Mouse (Mus musculus) A20 (cell line): ENCODE data around the gene Ppp1r3a.
"Not testable (repeated sequence)": the region's sequence is repeated elsewhere in the genome, so short reads cannot be mapped to it uniquely, and the experiment has no call there.

ENCODE experiments used
- DNase-seq: peaks from one replicate; pipeline ENCODE4 v3.0.0-alpha.2; 2011; ENCODE audit warnings: low read depth, low spot score

Gene Ppp1r3a

DNA sequence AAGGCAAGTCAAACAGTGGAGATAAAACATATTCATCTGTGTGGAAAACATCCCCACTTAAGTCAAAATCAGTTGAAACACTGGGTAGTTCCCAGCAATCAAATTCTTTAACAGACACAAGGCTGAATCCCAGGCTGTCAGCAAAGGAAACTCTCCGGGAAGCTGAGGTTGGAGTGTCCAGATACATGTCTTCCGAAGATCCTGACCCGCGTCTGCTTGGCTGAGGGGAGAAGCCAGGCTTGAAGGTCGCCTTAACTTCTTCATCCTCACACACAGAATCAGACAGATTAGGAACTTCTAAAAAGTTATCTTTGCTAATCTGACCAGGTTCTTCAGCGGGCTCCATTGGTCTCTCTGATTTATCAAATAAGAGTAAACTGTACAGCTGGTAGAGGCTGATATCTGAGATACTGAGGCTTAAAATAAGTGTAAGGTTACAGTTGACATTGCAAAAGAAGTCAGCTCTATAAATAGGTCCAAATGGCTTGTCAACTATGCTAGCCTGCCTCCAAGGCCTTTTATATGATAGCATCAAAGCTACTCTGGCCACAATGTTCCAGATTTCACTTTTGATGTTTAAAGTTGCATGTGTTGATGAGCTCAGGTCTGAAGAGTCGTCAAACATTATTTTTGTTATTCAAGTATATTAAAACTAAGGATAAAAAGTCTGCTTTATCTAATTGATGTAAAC, at the start of gene Ppp1r3a:
Ppp1r3a (minus strand) TSS at position 374 of the 691 bp plus-strand sequence.
- no peak for DNase-seq

DNA sequence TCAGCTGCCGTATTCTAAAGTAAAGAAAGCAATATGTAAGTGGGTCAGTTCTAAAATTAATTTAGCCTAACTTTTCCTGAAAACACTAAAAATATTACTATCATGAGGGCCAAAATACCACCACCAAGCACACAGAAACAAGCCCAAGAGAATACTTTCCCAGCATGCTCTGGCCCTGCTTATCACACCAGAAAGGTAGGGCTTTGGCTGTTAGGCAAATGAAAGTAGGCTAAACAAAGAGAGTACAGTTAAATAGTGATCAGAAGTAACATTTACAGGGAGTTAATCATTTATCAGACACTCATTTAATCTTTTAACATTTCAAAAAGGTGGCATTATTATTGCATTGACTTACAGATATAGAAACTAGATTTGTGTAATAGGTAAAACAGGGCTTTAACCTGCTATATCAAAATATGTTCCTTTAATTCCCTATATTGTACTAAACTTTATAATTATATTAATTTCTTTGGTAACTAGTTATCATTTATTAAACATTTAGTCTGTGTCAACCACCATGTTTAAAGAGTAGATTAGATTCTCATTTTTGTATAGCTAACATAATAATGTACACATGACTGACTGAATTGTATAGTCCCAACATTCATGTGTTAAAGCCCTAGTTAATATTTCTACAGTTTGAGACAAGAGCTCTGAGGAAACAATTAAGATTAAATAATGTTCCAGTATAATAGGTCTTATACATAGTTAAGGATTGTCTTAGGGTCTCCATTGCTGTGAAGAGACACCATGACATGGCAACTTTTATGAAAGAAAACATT, 32.3 kb upstream of the Ppp1r3a start:
- no peak for DNase-seq

DNA sequence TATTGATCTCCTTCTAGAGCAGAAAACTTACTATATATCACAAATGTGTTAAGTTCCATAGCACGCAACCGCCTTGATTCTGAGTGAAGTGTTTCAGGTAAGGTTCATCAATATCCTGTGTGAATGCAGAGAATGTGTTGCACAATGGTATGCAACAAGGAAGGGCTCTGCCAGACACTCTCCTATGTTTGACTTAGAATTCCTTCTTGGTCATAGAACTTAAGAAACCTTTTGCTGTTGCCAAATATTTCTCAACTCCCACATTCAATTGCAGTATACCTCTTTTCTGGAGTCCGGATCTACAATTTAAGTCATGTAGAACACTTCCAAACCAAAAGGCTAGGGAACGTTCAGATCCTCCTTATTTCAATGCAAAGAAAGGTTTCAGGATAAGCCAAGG, 22.8 kb upstream of the Ppp1r3a start:
- DNase-seq: no peak

DNA sequence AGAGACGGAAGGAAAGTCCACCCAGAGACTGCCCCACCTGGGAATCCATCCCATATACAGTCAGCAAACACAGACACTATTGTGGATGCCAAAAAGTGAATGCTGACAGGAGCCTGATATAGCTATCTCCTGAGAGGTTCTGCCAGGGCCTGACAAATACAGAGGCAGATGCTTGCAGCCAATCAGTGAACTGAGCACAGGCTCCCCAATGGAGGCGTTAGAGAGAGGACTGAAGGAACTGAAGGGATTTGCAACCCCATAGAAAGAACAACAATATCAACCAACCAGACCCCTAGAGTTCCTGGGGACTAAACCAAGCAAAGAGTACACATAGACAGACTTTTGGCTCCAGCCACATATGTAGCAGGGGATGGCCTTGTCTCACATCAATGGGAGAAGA, 16.6 kb upstream of the Ppp1r3a start:
- DNase-seq: no peak

DNA sequence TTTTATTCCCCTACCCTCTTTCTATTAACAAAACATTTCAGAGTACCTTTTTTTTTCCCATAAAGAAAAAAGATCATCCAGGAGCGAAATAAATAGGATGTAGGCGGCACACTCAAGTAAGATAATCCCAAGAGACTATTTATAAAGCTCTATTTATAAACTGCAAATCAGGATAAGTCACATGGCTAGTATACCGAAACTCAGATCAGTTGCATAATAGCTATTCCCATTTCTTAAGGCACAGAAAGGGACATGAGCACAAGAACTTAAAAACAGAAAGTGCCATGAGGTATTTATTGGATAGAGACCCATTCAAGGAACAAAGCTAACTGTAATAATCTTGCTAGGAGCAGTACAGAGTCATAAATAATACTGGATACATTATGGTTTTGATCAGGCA, 2.4 kb upstream of the Ppp1r3a start:
- DNase-seq: no peak

DNA sequence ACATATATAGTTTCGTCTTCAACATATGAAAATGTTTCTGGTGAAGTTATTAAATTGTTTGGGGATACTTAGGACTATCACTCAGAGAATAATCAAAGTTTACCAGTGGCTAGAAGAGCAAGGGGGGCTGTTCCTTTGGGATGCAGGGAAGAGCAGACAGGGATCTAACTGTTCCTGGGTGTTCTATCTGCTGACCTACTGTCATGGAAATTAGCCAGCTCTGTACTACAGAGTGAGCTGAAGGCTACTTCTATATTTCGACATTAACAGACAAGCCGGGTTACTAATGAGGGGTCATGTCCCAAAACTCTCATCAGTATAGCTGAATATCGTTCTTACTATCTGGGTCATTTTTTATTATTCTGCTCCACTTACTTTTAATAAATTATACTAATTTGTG, 1.6 kb downstream of the Ppp1r3a start:
- DNase-seq: no peak

DNA sequence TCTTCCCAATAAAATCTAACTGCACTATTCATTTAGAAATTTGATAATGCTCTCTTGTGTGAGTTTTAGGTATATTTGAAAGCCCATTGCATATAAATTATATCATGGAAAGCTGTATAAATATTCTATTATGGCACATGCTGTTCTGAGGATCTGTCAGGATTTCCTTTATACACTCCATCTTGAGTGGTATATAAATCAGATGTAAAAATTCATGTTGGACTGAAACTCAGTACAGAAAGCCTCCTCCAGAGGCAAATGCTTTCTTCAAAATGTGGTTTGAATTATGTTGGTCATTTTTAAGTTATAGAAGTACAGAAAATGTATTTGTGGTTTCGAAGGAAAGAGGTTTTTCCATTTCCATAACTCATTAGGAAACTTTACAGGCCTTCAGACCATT, 2.9 kb downstream of the Ppp1r3a start:
- DNase-seq: no peak

DNA sequence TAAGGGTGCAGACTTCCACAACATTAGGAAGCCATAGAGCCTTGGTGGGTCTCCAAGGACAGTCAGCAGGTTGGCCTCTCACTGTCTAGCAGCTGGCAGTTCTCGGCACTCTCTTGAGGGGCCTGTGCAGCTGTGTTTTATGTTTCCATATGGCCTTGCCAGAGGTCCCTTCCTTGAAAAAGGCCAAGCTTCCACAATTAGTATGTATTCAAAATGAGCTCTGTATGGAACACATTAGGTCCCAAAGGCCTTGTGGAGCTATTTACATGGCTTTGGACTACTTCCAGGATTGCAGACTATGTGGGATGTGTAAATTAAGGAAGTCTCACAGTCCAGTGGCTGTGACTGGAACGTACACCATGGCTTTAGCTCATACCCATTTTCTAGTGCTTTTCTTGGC, 8.1 kb downstream of the Ppp1r3a start:
- DNase-seq: no peak

DNA sequence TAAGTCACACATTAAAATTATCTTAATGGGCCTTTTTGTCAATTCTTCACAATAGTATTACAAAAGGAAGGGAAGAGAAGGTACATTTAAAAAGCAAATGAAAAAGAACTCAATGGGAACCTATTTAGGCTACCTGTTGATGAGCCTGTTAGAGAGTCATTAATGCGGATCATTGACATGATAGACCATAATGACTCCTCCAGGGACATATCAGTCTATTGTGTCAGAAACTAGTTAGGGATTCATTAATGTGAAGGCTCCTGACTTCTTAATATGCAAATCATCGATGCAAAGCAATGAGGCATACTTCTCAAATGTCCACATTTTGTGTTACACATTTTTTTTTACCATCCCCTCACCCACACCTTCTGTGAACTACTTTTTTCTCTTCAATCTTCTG, 19.1 kb downstream of the Ppp1r3a start:
- DNase-seq: no peak

DNA sequence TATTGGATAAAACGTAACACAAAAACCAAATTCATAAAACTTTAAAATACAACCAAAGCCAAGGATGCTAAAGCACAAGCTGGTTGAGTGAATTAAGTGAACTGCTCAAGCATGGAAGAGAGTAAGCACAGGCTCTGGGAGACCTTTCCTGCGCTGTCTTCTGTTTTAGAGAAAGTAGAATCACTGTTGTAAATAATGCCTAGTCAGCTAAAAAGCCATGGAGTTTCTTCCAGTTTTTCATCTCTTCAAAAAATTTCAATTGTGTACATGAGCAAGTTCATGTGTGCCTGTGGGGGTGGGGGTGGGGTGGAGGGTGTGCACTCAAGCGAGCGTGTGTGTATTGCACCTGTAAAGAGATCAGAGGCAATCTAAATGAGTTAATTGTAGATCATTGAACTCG, 24.1 kb downstream of the Ppp1r3a start:
- DNase-seq: peak; percentile 21

DNA sequence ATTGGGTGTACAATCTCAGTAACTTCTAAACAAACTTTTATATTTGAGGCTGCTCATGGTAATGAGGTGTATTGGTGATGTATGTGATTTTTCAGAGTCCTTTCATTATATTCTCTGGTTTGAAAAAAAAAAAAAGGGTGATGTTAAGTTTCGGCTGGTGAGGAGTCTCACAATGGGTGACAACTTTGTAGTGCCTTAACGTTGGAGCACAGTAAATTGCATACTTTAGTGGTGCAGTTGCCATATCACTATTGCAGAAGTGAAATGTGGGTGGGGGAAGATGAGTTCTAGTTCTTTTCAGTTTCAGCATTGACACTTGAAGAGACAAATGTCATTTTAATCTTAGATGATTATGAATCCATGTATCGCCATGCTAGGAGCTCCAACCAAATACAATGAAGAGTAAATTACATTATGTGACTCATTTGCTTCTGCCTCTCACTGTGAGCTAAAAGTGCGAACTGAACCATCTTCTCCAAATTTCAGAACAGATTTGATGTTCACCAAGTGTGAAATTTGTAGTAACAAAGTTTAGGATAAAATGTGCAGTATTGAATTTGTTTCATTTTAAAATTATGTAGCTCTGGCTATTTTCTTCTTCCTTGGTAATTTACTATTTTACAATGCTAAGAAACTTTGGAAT, 34.2 kb downstream of the Ppp1r3a start:
- no peak for DNase-seq

DNA sequence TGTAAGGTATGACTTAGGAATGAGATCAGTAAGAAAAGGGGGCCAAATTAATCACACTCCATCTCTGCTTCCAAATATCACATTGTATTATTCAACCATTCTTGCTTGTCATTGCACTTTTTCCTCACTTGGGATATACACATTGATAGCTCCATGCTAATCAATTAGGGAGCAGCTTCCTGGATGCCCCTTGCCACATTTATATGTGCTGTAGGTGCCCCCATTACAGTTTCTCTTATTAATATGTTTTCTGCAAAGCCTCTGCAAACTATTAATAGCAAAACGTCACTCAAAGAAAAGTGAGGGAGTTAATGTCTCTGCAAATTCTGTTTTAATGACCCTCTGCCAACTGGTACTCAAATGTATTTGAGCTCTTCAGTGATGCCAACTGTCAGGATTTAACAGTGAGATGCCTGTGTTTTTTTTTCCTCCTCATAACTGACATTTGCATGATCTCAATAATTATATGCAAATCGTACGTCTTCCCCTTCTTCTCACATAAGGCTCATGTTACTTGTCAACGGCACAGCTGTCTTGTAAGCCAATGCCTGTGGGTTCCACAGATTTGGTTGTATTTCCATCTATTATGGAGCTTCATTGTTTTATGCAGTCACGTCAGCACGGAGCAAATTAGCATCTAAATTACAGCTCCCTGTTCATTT, 34.8 kb downstream of the Ppp1r3a start:
- DNase-seq: no peak

DNA sequence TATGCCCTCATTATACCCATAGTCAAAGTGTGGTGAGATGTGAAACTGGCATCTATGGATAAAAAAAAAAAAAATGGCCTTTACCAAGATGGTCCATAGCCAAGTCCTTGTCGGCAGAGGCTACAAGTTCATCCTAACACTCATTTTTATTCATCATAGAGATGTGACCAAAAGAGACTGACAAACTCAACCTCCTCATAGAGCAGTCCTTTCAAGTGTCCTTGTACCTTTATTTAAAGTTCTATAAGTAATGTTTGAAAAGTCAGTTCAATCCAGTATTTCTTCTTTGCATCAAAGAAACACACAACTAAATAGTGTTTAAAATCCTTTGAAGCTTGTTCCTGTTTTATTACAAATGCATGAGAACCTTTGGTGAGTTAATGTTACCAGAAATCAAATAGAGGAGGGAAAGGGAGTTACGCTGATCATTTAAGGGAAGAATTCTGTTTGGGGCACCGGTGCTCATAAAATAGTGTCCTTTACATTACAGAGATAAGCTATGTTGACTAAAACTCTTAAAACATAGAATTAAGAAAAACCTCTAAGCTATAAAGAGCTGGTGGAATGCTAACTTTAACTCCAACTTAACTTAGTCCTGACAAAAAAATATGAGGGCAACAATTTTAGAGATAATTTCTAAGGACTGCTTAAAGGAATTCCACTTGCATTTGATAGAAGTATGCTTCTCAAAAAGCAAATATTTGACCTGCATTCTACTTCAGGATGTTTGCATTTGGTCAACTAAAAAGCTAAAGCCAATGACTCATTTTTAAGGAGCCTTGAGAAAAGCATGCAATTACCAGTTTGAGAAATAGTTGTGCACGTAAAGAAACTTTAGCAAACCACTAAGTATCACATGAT, 39.7 kb downstream of the Ppp1r3a start:
- DNase-seq: no peak

DNA sequence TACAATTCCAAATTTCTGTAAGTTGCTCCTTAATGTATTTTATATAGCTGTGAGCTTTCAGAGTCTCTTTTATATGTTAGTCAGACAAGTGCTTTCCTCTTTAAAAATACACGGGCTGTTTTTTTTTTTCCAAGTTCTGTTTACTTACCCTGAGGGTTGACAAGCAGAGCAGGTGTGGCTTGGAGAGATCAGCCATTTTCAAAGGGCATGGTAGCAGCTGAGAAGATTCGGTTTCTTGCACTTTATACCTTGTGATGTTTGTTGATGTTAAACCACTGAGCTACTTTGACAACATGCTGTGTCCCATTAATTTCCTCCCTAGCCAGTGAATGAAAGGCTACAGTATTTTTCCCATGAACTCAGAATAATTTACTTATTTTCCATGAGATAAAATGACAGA, 42.9 kb downstream of the Ppp1r3a start:
- no peak for DNase-seq

DNA sequence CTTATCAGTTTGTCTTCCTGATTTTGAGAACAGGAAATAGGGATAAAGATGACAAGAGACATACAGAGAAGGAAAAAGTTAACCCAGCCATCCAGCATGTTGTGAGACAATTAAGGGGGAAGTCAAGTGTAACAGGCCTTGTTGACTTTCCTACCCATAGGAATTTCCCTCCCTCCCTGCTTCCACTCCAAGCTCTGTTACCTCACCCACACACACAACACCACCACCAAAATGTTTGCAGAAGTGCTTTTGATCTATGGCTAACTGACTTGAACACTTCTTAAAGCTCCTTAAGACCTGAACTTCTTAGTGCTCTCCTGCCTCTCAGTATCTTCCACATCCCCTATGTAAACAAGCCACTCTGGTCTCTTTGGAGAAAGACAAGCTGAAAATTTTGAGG, 55.0 kb downstream of the Ppp1r3a start:
- DNase-seq: no peak

DNA sequence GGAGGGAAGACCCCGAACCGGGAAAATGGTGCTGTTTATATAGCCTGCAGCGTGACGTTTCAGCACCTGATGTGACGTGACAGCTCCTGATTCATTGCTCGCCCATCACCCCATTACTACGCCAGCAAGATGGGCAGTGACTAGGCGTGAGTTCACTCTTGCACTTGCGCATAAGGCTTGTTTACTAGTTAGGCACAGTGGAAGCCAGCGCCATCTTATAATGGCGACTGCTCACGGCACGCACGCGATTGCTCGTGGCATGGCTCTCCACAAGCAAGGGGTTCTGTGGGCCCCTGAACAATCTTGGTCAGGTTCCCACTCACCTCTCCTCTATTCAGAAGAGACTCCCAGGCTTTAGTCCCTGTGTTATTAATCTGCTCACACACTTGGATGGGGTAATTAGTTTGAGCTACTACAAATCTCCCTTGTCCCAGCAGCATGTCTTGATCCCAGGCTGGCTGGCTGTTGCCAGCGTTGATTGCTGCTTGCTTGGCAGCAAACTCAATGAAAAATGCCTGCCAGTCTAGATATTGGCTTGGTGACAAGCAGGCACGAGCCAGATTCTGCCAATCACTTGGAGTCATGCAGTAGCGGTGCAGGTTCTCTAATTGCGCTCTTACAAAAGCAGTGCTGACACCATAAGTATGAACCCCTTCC, 75.7 kb downstream of the Ppp1r3a start:
- not testable (repeated sequence) for DNase-seq

DNA sequence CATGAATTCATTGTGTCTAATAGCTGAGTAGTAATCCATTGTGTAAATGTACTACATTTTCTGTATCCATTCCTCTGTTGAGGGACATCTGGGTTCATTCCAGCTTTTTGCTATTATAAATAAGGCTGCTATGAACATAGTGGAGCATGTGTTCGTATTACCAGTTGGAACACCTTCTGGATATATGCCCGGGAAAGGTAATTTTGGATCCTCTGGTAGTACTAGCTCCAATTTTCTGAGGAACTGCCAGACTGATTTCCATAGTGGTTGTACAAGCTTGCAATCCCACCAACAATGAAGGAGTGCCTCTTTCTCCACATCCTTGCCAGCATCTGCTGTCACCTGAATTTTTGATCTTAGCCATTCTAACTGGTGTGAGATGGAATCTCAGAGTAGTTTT, 86.1 kb downstream of the Ppp1r3a start:
- not testable (repeated sequence) for DNase-seq

DNA sequence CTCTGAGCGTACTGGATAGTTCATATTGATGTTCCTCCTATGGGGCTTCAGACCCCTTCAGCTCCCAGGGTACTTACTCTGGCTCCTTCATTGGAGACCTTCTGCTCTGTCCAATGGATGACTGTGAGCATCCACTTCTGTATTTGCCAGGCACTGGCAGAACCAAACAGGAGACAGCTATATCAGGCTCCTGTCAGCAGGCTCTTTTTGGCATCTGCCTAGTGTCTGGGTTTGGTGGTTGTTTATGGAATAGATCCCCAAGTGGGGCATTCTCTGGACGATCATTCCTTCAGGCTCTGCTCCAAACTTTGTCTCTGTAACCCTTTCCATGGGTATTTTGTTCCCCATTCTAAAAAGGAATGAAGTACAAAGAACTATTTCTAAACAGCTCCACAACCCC, 87.4 kb downstream of the Ppp1r3a start:
- not testable (repeated sequence) for DNase-seq
